Mouse (Mus musculus) liver, adult (tissue): Measurements from ENCODE around the gene Camk2d.

Experiments used
- GATA4 ChIP-seq: IDR thresholded peaks from 2 replicates; pipeline ENCODE4 v1.6.1; 2014; ENCODE audit warnings: mild to moderate bottlenecking, low read length; ENCODE audit not compliant: insufficient replicate concordance

The Camk2d gene

DNA sequence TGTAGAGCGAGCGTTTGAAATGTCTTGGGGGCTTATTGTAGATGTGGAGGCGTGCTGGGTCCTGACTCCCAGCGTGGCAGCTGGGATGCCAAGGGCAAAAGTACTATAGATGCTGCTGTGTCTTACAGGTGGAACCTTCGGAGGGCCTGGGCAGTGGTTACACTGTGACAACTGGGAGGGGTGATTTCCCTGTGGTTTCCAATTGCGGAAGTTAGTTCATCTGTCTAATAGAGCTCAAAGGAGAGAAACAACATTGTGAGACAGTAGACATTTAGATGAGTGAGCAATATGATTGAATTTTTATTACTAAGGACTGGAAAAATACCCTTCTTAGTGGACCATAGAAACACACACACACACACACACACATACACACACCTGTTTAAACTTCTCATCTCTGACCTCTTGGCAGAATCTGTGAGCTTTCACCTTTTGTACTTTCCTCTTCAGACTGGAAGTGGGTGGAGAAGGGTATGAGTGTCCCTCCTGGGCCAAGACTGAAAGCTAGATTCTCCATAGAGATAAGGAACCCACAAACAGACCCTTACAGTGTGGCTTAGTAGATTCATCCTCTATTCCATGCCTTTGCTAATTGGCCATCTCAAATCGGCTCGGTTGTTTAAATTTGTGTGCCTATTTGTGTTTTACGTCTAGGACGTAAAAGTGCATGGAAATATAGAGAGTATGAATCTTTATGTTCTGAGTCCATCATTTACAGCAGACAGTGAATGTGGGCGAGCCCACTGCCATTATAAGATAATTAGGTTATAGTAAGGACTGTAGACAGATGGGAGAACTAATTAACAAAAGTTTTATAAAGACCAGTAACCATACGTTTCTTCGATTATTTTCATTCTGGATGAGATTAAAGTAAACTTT is 94.8 kb downstream of the Camk2d start:
- TF ChIP-seq GATA4 = peak; percentile 47; the same call in 1 of the 2 replicates

DNA sequence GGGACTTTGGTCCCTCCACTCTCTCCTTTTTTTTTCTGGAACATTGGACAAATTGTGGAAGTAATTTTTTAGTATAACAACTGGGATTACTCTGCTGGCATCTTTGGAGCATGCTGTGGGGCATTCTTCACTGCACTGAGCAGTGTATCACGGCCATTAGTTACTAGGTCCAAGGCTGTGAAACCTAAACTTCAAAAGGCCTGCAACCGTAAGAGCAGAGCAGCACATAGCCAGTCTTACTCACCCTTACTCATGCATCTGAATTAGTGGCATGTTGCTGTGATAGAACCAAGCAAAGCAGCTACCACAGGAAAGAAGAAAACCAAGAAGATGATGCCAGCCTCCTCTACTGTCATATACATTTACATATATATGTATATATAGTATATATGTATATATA is 95.5 kb downstream of the Camk2d start:
- no peak for TF ChIP-seq GATA4

DNA sequence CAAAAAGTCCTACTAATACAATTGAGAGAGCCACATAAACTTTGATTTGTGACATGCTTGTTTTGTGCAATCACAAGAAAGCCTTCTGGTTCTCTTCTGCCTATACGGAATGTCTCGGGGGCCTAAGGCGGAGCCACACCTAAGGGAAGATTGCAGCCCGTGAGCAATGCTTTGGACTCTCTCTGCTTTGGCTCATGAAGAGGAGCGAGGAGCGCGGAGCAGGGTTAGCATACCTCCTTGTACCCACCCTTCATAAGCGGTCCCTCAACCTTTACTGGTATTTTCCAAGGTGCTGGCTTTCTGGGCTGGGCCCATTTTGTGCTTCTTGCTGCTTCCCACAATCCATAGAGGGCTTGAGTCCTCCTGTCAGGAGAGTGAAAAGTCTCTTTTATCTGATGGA is 96.7 kb downstream of the Camk2d start:
- TF ChIP-seq GATA4 = no peak

DNA sequence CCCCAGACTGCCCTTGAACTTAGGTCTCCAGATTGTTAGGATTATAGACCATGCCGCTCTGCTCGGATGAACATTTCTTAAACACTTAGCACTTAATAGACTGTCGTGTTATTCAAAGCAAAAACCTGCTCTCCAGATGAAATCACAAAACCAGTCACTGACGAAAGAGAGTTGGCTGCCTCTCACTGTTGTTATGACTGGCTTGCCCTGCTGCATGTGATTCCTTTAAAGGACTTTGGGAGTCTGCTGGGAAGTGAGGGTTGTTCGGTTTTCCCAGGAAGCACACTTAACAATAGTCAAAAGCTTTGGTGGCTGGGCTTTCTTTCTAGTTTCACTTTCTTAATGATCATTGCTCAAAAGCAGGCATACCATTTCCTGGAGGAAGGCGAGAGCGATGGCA is 97.2 kb downstream of the Camk2d start:
- TF ChIP-seq GATA4 = no peak

DNA sequence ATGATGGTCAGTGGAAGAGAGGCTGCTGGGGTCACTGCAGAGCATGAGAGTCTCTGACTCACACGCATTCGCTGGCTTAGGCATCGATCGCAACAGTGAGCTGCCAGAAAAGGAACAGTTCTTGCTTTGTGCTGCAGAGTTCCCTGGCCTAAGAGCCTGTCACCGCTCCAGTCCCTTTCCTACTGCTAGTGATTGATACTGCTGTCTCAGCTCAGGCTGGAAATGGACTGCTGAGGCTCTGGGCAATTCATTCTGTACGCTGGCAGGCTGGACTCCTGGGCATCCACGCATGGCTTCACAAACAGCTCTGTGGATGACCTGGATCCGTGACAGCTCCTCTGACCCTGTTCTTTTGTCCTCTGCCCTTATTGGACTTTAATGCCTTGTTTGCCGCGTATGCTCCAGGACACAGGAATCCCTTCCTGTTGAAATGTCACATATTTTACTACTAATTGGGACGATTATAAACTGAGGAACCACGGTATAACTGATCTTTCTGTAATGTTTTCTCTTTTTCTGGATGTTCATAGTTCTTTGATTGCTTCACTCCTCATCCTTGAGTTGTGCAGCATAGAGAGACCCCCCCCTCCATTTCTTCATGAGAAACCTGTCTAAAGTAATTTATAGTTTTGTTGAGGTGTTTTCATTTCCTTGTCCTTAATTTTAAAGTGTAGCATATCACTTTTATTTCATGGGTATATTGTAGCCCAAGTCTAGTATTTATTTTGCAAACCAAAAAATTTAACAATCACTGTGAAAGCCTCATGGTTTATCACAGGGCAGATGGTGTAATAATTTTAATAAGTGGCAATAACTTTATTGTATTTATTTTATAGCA is 99.6 kb downstream of the Camk2d start:
- no peak for TF ChIP-seq GATA4

DNA sequence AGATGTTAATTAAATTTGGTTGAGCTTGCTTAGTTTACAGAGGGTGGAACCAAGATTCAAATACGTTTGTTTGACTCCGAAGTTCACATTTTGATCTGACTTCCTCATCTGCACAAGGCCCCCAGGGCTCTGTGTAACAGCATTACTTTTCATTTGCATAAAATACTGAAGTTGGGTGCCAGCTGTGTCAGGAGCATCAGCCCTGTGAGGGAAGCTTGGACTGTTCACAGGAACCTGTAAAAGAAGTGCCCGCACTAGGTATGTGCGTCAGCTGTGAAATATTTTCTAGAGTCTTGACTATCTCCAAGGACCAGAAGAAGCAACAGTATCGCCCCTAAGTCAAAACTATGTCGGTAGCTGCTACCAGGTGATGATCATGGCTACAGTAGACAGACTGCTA is 100.5 kb downstream of the Camk2d start:
- TF ChIP-seq GATA4 = no peak

DNA sequence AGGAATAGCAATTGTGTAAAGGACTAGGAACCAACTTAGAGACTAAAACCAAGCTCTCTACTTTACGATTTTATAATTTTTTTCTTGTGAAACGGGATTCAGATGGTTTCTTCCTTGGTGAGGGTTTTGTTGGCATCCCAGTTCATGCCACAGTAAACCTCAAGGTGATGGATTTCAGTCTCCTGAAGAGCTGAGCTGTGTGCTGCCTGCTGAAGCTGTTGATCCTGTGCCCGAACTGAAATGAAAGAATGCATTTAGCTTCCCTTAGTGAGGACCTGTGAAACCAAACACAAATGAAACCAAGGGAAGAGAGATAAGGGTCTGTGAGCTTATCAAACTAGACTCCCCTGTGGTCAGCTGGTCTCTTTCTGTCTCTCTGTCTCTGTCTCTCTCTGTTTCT is 103.6 kb downstream of the Camk2d start:
- TF ChIP-seq GATA4 = no peak

DNA sequence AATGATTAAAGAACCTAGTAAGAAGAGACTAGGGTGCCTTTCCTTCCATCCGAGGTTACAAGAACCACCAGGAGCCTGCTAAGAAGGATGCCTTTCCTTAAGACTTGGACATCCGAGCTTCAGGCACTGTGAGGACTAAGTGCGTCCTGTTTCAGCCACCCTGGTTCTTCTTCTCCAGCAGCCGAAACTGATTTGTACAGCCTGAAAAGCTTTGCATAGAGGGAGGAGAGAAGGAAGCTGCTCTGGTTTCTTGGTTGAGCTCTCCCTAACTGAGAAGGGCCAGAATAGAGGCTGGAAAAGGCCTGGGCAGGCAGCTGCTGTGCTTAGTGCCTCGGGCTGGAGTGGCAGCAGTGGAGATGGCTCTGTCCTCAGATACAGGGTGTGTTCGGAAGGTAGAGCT is 105.0 kb downstream of the Camk2d start:
- no peak for TF ChIP-seq GATA4

DNA sequence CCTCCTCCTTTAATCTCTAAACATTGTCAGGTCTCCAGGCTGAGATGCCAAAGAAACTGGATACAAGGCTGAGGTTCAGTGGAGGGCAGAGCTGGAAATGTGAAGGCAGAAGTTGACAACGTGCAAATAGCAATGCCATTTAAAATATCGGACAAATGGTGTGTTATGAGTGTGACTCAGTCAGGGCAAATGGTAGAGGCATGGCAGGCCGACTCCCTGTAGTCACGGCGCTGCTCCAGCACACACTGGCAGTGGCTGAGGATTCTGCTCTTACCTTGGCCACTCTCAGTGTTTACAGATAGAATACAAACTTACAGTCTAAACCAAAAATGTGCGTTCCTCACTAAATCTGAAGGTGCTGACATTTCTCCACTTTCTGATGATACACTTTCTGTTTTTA is 105.5 kb downstream of the Camk2d start:
- no peak for TF ChIP-seq GATA4

DNA sequence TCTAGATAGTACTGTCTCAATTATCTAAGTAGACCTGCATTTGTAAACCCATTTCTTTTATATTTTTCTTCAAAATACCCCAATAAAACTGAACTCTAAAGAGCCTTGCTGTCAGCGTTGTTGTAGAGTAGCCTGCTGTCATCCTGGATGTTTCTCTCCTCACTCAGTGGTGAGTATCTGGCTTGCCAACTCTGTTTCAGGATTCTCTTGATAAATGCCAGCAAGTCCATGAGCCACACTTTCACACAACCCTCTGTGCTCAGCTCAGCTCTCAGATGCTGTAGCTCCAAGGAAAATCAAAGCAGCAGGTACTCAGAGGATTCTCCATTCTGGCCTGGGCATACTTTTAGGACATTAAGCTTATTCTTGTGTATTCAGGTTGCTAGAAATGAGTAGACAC is 109.4 kb downstream of the Camk2d start:
- TF ChIP-seq GATA4 = no peak

DNA sequence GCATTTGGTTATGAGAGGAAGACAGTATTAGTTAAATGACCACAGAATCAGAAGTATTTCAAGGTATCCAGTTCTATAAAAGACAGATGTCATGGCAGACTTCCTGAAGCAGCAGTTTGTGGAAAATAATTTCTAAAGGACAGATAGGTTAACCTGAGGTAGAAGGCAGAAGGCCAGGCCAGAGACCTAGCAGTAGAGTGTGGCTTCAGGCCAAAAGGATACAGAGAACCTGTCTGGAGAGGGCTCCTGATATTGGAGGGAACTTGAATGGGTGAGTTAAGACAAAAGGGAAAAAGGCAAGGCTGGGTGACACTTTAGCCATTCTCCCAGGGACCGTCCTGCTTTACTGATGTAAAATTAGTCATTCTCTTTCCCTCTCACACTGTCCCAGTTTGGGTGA is 118.2 kb downstream of the Camk2d start:
- TF ChIP-seq GATA4 = no peak

DNA sequence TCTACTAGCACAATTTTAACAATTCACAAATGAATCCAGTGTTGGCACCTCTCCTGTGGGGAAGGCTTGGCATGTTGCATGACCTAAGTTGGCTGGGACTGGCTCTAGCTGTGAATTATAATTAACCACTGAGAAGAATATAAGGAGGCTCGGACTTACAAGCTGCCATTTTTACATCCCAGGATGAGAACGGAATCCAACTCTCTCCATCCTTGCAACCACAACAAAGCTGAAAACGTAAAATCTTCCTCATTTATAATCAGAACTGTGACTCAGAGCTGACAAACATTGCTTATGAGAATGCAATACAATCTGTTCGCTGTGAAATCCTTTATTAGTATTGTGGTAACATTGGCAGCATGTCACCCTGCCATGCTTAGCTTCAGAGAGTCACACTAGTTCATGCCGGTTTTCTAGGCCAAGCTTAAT is 126.9 kb downstream of the Camk2d start:
- TF ChIP-seq GATA4 = no peak

DNA sequence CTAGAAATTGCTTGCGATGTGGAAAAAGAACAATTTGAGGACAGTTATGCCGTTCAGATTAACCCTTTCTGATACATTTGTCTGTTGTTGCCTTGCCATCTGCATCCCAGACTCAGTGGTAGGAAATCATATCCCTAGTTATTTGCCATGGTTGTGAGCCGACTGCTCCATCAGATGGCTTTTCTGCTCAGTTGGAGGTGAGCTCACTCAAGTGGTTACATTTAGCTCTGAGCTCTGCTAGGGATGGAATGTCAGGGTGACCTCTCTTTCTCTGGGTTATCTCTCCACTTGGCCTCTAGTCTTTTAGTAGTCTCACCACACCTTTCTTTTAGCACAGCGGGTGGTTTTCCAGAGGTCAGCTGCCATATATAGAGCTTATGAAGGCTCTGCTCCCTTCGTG is 127.4 kb downstream of the Camk2d start:
- TF ChIP-seq GATA4 = no peak

DNA sequence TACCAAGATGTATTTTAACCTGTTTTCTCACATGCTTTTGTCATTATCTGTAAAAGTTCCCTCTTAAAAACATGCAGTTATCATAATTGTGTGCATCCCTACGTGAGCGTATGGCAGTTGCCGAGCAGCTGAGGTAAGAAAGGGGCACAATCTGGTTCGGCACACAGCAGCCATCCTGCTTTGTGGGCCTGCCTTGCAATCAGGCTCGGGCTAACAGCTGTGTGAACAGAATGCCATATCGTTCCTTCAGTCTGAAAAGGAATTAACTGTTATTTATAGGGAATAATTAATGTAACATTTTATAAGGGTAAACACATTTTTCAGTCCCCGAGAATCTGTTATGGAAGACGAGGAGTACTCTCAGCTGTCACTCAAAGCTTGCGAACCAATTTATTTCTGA is 129.5 kb downstream of the Camk2d start:
- TF ChIP-seq GATA4 = no peak

DNA sequence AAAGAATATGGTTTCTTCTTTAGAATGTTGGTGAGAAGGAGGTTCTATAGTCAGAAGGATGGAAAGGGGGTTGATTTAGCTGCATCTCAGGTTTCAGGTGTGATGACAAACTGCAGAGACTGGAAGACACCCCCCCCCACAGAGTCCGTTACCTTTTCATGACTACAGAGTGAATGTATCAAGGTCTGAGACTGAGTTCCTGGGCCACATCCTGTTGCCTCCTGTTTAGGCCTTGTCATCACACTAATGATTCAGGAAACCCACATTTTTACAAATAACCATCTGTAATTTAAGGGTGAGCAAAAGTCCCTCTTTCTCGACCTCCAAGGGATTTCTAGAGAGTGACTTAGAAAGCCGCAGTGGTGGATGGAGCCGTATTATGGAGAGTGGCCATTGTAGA is 131.3 kb downstream of the Camk2d start:
- no peak for TF ChIP-seq GATA4

DNA sequence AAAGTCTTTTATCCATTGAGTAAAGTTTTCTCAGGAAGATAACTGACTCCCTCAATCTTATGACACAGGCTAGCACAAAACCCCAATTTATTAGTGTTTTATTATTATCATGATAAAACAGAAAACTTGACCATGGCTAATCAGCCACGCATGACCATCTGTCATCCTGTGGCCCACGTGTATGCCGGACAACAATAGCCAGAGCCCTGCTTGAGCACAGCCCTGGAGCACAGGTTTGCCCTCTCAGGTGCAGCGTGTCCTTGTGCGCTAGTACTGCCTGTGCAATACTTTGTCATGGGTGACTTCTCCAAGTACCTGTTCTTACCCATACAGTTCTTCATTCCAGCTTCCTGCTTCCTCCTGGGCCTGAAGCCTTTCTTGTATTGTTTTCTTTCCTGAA is 134.3 kb downstream of the Camk2d start:
- no peak for TF ChIP-seq GATA4
